Mouse (Mus musculus) stomach, embryonic 15.5 days (tissue): ENCODE results near the gene Cdc42se1. TPM values are rescaled to one million over a fixed set of nuclear protein-coding genes. Genes with fewer than 3 reads are reported as not detected.

ENCODE experiments used
- ATAC-seq: fragments of 200-750 bp; cut with Nextera tagmentation; 2 replicates; pipeline ENCODE4 v1.8.0; 2017; ENCODE audit warnings: low read depth, moderate number of reproducible peaks, moderate TSS enrichment; ENCODE audit not compliant: insufficient read depth, low FRiP score
- H3K27ac ChIP-seq: fragments of 300-500 bp; sonication (generic); 2 replicates; pipeline ENCODE4 v1.5.1; 2015; ENCODE audit warnings: mild to moderate bottlenecking, inconsistent platforms
- H3K27me3 ChIP-seq: fragments of 300-500 bp; sonication (generic); replicated peaks from 2 replicates; pipeline ENCODE4 v1.6.1; 2015; ENCODE audit warnings: inconsistent platforms
- H3K36me3 ChIP-seq: fragments of 300-500 bp; sonication (generic); 2 replicates; pipeline ENCODE4 v1.6.1; 2015; ENCODE audit warnings: inconsistent platforms
- H3K4me1 ChIP-seq: fragments of 300-500 bp; sonication (generic); 2 replicates; pipeline ENCODE4 v1.6.1; 2015; ENCODE audit warnings: inconsistent platforms
- H3K4me2 ChIP-seq: fragments of 300-500 bp; sonication (generic); 2 replicates; pipeline ENCODE4 v1.6.1; 2015; ENCODE audit warnings: mild to moderate bottlenecking, inconsistent platforms
- H3K4me3 ChIP-seq: fragments of 300-500 bp; sonication (generic); replicated peaks from 2 replicates; pipeline ENCODE4 v1.5.1; 2015; ENCODE audit warnings: inconsistent platforms
- H3K9ac ChIP-seq: fragments of 300-500 bp; sonication (generic); 2 replicates; pipeline ENCODE4 v1.6.1; 2015; ENCODE audit warnings: inconsistent platforms
- H3K9me3 ChIP-seq: fragments of 300-500 bp; sonication (generic); 2 replicates; pipeline ENCODE4 v1.6.1; 2016; ENCODE audit warnings: inconsistent platforms
- WGBS: fragments of 180-500 bp; shearing (Covaris S2); methylation state at CpG from one replicate; pipeline ENCODE4 v1.1.7; 2015; 5-methylcytosine and 5-hydroxymethylcytosine counted together
- polyA plus RNA-seq: library from polyadenylated mRNA; unstranded; fragments of >200 nt; fragmentation: Nextera tagmentation; extraction: Ambion mirVana; gene quantifications from 2 replicates; pipeline ENCODE4 v1.2.1, GENCODE M21; 2015

Cdc42se1 gene
- polyA plus RNA-seq, 1 experiment from 2014 or later = 83.5 TPM

DNA sequence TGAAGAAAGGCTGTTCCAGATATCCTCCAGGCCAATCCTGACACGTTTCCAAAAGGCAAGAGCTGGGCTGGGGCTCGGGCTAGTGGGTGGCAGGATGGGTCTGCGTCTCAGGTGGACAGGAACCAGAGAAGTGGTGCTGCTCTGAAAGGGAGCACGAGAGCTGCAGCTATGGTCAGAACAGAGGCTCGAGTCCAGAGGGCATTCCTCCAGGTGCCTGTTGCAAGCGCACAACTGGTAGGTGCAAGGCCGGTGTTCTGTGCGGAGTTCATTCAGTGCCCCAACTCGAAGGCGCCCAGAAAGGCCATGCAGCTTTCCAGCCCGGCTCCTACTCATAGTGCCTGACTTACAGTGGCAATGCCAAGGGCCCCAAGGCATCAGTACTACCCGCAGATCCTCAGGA, 11.4 kb downstream of the Cdc42se1 start:
- no peak for ATAC-seq
- no peak overlapping the region for H3K4me3 ChIP-seq
- H3K9ac ChIP-seq = no peak overlapping the region
- no peaks in the 10 kb centered on the region for H3K9me3 ChIP-seq
- no peak overlapping the region for H3K4me2 ChIP-seq
- no peak overlapping the region for H3K27ac ChIP-seq
- WGBS = 88% methylated on average over 12 of the region's 12 CpGs
- H3K27me3 ChIP-seq = no peaks in the 10 kb centered on the region
- H3K4me1 ChIP-seq = no peaks in the 10 kb centered on the region
- peaks cover 21% of the 10 kb centered on the region for H3K36me3 ChIP-seq

DNA sequence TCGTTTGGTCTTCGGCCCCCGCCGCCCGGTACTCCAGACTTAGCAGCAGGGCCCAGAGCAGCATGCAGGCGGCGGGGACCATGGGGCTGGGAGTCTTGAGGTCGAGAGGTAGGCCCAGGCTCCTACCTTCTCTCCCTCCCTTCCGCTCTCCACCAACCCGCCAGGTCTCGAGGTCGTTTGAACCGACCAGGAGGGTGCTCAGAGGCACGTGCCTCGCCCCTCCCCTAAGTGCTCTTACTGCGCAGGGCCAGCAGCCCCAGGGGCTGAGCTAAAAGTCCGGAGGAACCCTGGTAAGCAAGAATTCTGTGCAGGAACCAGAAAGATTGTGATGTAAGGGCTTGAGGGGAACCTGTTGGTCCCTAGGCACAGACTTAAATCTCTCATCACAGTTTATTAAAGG, 12.4 kb downstream of the Cdc42se1 start:
- WGBS = 32% methylated on average over 17 of the region's 17 CpGs
- Histone ChIP-seq H3K27me3 (no peaks in the 10 kb centered on the region), H3K4me1 (no peaks in the 10 kb centered on the region), H3K4me3 (no peak overlapping the region), H3K9me3 (no peaks in the 10 kb centered on the region), H3K27ac (no peak overlapping the region), H3K4me2 (peak overlapping the region; percentile 32; the same call in 1 of the 2 replicates), H3K36me3 (peaks cover 14% of the 10 kb centered on the region), H3K9ac (no peak overlapping the region)
- ATAC-seq = no peak

DNA sequence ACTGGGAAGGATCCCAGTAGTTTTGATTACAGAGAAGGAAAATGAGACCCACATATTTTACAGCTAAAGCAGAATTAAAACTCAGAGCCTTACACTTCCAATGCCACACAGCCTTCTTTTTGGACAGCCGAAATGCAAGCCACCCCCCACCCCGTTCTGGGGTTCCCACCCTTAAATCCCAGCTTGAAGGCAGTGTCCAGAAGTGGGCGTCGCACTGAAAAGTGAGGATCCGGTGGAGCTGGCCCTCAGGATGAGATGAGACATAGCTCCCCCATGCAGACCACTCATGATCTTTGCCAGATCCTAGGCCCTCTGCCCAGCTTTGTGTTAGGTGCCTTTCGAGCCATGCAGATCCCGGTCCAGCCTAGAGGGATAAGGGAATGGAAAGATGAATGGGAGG, 13.0 kb downstream of the Cdc42se1 start, which contains the start of gene Gm128:
TSS of gene Gm128 (minus strand) at position 101 of the 400 bp plus-strand sequence.
- Histone ChIP-seq H3K27me3 (no peaks in the 10 kb centered on the region), H3K36me3 (peaks cover 8% of the 10 kb centered on the region), H3K27ac (no peak within 1 kb of the TSS), H3K4me1 (no peaks in the 10 kb centered on the region), H3K4me2 (peak within 1 kb of the TSS; percentile 32; the same call in 1 of the 2 replicates), H3K4me3 (no peak within 1 kb of the TSS), H3K9ac (no peak within 1 kb of the TSS), H3K9me3 (no peaks in the 10 kb centered on the region)
- 79% methylated on average over 7 of the region's 7 CpGs for WGBS
- no peak for ATAC-seq

DNA sequence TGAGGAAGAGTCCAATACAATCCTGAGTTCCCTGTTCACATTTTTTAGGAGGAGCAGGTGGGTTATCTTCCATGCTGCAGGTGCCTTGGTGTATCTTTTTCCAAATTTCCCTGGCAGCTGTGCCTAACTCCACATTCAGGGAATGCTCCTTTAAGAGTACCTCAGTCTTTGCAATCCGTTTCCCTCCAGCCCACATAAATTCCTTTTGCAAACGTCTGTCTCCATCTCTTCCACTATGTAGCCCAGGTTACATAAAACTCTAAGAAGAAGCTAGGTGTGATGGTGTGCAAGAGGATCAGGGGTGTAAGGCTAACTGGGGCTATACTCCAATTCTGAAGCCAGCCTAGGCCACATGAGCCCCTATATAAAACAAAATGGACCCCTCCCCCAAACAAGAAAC, 14.6 kb downstream of the Cdc42se1 start:
- no peak overlapping the region for H3K27ac ChIP-seq
- 72% methylated on average over 2 of the region's 2 CpGs for WGBS
- H3K9me3 ChIP-seq = no peaks in the 10 kb centered on the region
- peaks cover 3% of the 10 kb centered on the region; the same call in 1 of the 2 replicates for H3K36me3 ChIP-seq
- no peak overlapping the region for H3K4me2 ChIP-seq
- H3K9ac ChIP-seq = no peak overlapping the region
- no peaks in the 10 kb centered on the region for H3K4me1 ChIP-seq
- no peak overlapping the region for H3K4me3 ChIP-seq
- H3K27me3 ChIP-seq = no peaks in the 10 kb centered on the region
- no peak for ATAC-seq

DNA sequence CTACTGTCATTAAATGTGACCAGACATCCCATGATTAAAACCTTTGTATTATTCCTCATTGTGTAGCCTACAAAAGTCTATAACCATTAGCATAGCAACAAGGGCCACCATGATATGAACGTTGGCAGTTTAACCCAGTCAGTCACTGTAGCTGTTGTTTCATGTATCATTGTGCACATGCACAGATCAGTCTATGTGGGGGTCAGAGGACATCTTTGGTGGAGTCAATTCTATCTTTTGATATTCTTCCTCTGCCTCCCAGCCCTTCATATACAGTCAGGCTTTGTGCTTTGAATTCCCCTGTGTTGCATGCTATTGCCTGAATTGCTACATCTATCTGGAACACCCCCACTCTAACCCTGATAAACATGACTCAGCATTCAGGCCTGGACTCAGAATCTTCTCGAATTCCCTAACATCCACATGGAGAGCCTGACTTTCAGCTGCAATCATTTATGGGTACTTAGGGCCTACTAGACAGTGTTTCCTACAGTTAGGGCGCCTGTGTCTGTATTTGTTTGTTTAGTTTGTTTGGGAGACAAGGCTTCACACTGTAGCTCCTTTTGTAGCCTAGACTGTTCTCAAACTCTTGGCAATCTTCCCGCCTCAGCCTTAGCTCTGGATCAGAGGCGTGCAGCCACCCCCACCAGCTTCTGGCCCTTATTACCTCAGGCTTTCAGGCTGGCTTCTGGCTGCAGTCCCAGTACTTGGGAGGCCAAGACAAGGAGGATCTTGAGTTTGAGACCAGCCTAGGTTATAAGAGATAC, 18.1 kb downstream of the Cdc42se1 start:
- Histone ChIP-seq H3K36me3 (no peaks in the 10 kb centered on the region), H3K4me3 (no peak overlapping the region), H3K4me1 (no peaks in the 10 kb centered on the region), H3K4me2 (no peak overlapping the region), H3K27ac (no peak overlapping the region), H3K27me3 (no peaks in the 10 kb centered on the region), H3K9me3 (no peaks in the 10 kb centered on the region), H3K9ac (no peak overlapping the region)
- no peak for ATAC-seq
- 79% methylated on average over 5 of the region's 5 CpGs for WGBS

DNA sequence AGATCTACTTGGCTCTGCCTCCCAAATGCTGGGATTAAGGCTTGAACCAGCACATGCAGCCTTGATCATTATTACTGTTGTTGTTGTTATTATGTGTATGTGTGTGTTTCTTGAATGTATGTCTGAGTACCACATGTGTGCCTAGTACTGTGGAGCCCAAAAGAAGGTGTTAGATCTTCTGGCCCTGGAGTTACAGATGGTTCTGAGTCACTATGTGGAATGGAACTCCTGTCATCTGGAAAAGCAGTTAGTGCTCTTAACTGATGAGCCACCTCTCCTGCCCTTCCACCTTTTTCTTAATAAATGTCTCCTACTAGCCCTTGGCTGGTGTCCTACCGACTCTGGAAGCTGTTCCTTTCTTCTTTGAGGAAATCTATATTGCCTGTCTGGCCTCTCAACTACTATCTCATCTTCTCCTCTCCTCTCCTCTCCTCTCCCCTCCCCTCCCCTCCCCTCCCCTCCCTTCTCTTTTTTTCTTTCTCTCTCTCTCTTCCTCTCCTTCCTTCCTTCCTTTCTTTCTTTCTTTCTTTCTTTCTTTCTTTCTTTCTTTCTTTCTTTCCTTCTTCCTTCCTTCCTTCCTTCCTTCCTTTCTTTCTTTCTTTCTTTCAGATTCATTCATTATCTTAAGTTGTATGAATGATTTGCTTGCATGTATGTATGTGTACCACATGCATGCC, 19.3 kb downstream of the Cdc42se1 start:
- no peaks in the 10 kb centered on the region for H3K4me1 ChIP-seq
- H3K9ac ChIP-seq = no peak overlapping the region
- H3K27ac ChIP-seq = no peak overlapping the region
- no peak for ATAC-seq
- WGBS = 52% methylated on average over 1 of the region's 1 CpGs
- H3K36me3 ChIP-seq = 0 out of 2 replicates have a peak, but pooled peaks cover 2% of the 10 kb centered on the region
- no peak overlapping the region for H3K4me2 ChIP-seq
- no peak overlapping the region for H3K4me3 ChIP-seq
- no peaks in the 10 kb centered on the region for H3K9me3 ChIP-seq
- H3K27me3 ChIP-seq = no peaks in the 10 kb centered on the region

DNA sequence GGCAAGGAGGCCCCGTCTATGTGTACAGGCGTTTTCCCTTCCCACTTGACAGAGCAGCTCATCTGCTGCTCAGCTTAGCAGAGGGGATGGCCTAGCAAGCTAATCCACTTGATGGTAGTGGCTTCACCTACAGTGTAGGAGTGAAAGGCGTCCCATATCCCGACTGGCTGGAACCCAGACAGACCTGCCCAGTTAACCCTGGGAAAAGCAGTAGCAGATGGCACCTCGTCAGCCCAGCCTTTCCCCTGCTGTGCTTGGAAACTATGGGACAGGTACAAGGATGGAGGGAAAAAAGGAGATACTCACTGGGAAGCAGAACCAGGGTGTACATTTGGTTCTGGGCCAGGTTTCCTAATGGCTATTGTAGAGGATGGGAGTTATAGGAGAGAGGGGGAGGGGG, 21.8 kb downstream of the Cdc42se1 start:
- peaks cover 8% of the 10 kb centered on the region; the same call in 1 of the 2 replicates for H3K36me3 ChIP-seq
- no peak overlapping the region for H3K9ac ChIP-seq
- H3K27ac ChIP-seq = 0 out of 2 replicates have a peak overlapping the region, but pooled peaks have one; percentile 46
- H3K4me1 ChIP-seq = no peaks in the 10 kb centered on the region
- 0 out of 2 replicates have a peak overlapping the region, but pooled peaks have one; percentile 1 for H3K4me2 ChIP-seq
- 0 out of 2 replicates have a peak, but pooled peaks have one; percentile 9 for ATAC-seq
- 70% methylated on average over 5 of the region's 5 CpGs for WGBS
- no peak overlapping the region for H3K4me3 ChIP-seq
- no peaks in the 10 kb centered on the region for H3K9me3 ChIP-seq
- H3K27me3 ChIP-seq = no peaks in the 10 kb centered on the region

DNA sequence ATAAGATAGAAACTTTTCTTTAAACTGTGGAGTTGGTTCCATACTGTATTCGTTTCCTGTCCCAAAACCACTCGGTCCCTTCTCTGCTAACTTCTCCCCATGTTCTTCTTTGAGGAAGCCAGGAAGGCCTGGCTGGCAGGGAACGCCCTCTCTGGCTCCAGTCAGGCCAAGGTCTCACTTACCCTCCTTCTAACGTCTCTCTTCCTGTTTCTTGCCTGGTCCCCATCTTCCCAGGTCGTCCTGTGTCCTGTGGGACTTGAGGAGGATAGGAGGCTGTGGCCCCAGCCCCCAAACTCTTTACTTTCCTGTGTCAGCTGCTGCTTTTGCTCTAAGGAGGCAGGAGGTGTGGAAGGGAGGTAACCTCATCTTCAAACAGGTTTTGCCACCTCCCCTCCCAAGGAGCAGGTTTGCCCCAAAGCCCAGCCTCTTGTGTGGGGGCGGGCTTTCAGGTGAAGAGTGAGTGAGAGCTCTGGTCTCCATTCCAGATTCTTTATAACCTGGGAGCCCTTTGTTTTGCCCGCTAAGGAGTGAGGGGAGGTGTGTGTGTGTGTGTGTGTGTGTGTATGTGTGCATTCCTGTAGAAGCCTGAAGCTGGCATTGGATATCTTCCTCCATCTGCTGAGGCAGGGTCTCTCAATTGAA, 22.4 kb downstream of the Cdc42se1 start, which contains the start of gene Bnipl:
TSS of gene Bnipl (minus strand) at position 411 of the 642 bp plus-strand sequence.
- Histone ChIP-seq H3K4me3 (no peak within 1 kb of the TSS), H3K27ac (0 out of 2 replicates have a peak within 1 kb of the TSS, but pooled peaks have one; percentile 46), H3K9me3 (no peaks in the 10 kb centered on the region), H3K4me1 (no peaks in the 10 kb centered on the region), H3K27me3 (no peaks in the 10 kb centered on the region), H3K4me2 (0 out of 2 replicates have a peak within 1 kb of the TSS, but pooled peaks have one; percentile 21), H3K9ac (no peak within 1 kb of the TSS), H3K36me3 (peaks cover 8% of the 10 kb centered on the region; the same call in 1 of the 2 replicates)
- ATAC-seq = peak; percentile 55; the same call in 1 of the 2 replicates
- 46% methylated on average over 7 of the region's 7 CpGs for WGBS

DNA sequence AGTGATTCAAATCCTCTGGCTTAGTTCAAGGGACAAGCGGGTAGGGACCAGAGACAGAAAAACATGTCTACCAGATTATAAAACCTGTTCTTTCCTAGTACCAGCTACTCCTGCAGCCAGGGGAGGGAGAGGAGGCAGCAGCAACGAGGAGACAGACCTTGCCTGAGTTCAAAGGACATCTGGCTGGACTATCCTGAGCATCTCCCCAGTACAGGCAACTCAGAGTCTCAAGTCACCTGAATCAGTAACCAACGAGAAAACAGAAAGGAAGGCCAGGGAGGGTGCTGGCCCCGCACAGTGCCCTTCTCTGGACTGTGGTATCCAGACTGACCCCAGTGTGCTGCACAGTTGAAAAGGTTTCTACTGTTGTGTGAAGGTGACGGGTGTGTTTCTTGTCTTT, 28.4 kb downstream of the Cdc42se1 start:
- H3K27me3 ChIP-seq = no peaks in the 10 kb centered on the region
- H3K4me1 ChIP-seq = no peaks in the 10 kb centered on the region
- peaks cover 34% of the 10 kb centered on the region for H3K36me3 ChIP-seq
- ATAC-seq = no peak
- H3K4me3 ChIP-seq = no peak overlapping the region
- no peak overlapping the region for H3K4me2 ChIP-seq
- H3K9me3 ChIP-seq = no peaks in the 10 kb centered on the region
- 81% methylated on average over 5 of the region's 5 CpGs for WGBS
- no peak overlapping the region for H3K9ac ChIP-seq
- no peak overlapping the region for H3K27ac ChIP-seq

DNA sequence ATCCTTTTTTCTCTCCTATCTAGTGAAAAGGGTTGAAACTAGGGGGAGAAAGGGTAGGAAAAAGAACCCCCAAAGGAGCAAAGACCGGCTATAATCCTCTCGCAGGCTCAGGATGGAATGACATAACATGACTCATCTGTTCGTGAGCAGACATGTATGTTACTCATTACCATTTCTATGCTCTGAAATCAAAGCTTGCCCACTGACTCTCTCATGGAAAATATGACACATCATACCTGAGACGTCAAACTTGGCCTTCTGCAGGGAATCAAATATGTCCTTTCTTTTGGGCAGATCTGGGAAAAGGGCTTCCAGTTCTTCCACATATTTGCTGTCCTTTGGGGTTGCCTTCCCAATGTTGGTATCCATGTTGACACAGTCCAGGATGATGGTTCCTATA, 33.4 kb downstream of the Cdc42se1 start:
- Histone ChIP-seq H3K9ac (no peak overlapping the region), H3K36me3 (peaks cover 37% of the 10 kb centered on the region), H3K4me1 (no peaks in the 10 kb centered on the region), H3K4me2 (no peak overlapping the region), H3K4me3 (no peak overlapping the region), H3K9me3 (no peaks in the 10 kb centered on the region), H3K27me3 (no peaks in the 10 kb centered on the region), H3K27ac (no peak overlapping the region)
- no peak for ATAC-seq
- WGBS = 92% methylated on average over 4 of the region's 4 CpGs

DNA sequence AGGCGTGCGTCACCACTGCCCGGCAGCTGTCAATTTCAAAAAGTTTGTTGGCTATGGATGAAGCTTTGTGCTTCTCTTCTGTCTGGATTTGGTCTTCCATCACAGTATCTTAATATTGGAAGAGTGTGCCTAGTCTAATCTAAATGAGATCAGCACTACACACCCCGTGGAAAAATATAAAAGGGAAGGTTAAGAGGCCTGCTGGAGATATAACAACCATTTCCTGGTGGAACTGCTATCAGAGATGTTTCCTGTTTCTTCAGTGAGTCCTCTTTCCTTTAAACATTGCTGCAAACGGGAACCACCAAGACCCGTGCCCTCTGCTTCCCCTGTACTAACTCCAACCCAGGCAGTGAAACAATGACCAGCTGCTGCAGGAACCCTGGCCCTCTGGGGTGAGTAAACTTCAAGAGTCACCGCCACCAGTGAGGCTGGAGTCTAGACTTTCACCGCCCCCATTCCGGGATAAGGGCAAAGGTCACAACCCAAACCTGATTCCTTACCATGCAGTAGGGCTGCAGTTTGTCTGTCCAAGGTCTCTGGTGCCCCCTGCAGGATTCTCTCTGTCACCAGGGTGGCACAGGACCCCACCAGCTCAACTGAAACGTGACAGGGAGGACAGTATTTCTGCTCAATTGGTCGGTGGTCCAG, 34.7 kb downstream of the Cdc42se1 start:
- WGBS = 50% methylated on average over 11 of the region's 11 CpGs
- Histone ChIP-seq H3K4me2 (no peak overlapping the region), H3K4me3 (no peak overlapping the region), H3K36me3 (peaks cover 42% of the 10 kb centered on the region), H3K9me3 (no peaks in the 10 kb centered on the region), H3K27ac (no peak overlapping the region), H3K9ac (no peak overlapping the region), H3K27me3 (no peaks in the 10 kb centered on the region), H3K4me1 (no peaks in the 10 kb centered on the region)
- peak; percentile 76 for ATAC-seq
